Mouse (Mus musculus) brain, adult 2 months (tissue): Measurements from ENCODE around the gene Wdr46.
"Not testable (repeated sequence)": the region's sequence is repeated elsewhere in the genome, so short reads cannot be mapped to it uniquely, and the experiment has no call there.

Source experiments
- DNase-seq: peaks from one replicate; pipeline ENCODE4 v3.0.0; 2011; ENCODE audit warnings: low read depth, low spot score

The Wdr46 gene

DNA sequence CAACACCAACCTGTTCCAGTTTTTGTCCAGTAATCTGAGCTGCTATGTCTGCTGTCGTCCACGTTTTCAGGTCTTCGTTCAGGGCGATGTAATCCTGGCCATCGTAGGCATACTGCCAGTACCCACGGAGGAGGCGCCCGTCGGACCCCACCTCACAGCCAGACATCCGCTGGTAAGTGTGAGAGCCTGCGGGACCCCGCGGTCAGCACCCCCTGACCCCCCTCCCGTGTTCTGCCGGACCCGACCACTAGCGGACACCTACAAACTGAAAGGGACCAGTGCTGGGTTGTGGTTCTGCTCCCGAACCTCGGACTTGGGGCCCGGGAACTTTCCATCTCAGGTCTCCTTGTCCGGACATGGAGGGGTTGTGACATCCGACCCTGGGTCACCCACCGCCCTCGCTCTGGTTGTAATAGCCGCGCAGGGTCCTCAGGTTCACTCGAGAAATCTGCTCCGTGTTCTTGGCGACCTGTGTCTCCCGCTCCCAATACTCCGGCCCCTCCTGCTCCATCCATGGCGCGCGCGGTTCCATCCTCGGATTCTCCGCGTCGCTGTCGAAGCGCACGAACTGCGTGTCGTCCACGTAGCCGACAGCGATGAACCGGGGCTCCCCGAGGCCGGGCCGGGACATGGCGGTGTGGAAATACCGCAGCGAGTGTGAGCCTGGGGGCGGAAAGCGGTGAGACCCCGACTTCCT, 37.5 kb downstream of the Wdr46 start:
- no peak for DNase-seq

DNA sequence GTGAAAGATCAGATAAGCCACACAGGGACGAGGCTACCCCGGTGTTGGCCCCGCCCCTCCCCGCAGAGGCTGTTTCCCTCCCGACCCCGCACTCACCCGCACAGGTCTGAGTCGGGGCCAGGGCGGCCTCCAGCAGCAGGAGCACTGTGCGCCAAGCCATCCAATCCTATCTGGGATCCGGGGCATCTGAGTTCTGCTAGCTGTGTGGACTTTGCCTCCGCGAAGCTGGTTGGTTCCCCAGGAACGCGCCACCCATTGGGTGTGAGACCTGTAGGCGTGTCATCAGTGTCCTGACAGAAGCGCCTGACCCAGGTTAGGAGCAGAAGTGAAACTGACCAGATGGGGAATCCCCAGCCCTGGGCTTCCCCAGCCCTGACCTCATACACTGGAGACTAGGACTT, 38.2 kb downstream of the Wdr46 start:
- peak; percentile 98 for DNase-seq

DNA sequence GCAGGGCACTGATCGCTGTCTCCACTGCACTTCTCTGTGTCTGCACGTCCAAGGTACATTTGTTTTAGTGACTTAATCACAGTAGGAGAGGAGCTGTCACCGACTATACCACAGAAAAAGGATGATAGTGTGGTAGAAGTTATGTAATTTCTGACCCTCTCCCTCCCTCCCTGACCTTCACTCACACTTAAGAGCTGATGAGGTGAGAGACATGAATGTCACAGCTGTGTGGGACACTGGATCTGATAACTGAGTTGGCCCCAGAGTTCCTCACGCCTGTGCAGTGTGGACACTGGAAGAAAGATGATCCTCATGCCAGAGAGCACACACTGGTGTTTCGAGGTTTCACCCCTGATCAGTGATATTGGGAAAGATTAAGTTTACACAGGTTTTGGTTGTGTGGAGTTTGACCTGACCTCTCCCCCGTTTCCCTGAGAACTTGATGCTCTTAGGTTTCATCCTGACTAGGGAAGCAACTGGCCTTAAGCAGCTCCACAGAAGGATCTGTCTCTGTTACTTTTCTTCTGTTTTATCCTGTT, 39.1 kb downstream of the Wdr46 start:
- DNase-seq = no peak

DNA sequence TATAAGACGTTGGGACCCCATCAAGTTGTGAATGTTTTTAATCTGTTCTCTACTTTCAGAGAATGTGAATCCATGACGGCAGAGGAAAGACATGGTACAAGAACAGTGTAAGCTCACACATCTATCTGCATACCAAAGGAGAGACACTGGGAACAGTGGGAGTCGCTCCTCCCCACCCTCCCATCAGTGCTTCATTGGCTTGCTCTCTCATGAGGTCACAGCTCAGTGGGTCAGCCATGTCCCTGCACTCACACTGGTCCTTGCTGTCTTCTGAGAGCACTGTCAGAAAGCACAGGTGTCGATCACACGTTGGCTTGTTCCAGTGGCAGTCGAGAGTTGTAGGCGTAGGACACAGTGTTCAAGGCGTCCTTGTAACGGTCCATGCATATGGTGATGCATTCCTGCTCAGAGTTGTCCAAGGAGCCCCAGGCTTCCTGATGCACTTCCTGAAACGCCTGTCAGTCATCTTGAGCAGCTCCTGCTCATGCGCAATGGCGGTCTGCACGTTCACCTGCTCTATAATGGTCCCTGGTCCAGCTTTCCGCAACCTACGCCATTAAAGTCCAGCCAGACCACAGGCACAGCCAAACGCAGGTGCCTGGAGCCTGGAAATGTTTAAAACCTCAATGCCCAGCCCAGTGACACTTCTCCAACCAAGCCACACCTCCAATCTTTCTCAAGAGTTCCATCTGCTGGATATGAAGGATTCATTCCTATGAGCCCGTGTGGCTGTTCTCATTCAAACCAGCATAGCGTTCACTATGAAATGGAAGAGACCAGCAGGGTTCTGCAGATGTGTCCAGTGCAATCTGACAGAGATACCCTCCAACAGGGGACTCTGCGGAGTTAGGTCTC, 39.9 kb downstream of the Wdr46 start:
- peak; percentile 32 for DNase-seq

DNA sequence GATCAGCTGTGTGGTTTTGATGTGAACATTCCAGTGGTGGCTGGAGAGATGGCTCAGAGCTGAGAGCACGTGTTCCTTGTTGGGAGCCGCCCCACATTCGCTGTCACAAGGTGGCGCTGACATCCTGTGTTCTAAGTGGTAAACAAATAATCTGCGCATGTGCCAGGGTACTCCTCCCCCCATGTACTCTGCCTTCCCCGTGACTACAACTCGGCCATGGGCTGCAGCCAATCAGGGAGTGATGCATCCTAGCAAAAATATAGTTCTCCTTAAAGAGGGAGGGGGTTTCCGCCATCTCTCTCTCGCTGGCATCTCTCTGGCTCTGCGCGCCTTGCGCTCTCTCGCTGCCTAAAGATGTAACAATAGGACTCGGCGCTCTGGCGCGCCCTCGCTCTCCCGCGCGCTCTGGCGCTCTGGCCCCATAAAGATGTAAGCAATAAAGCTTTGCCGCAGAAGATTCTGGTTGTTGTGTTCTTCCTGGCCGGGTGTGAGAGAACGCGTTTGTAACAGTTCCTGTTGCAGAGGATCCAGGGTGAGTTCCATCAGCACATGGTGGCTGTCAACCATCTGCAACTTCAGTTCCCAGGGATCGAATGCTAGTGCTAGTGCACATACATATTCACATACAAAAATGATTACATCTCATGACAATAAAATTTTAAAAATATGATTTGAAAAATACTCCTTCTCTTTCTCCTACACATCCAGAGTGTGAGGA, 40.9 kb downstream of the Wdr46 start:
- DNase-seq = peak; percentile 99

- DNase-seq = peak; percentile 63
Measured at GRCm38 (mm10) chr17:33982136-33982535, 41.7 kb downstream of the Wdr46 start.

DNA sequence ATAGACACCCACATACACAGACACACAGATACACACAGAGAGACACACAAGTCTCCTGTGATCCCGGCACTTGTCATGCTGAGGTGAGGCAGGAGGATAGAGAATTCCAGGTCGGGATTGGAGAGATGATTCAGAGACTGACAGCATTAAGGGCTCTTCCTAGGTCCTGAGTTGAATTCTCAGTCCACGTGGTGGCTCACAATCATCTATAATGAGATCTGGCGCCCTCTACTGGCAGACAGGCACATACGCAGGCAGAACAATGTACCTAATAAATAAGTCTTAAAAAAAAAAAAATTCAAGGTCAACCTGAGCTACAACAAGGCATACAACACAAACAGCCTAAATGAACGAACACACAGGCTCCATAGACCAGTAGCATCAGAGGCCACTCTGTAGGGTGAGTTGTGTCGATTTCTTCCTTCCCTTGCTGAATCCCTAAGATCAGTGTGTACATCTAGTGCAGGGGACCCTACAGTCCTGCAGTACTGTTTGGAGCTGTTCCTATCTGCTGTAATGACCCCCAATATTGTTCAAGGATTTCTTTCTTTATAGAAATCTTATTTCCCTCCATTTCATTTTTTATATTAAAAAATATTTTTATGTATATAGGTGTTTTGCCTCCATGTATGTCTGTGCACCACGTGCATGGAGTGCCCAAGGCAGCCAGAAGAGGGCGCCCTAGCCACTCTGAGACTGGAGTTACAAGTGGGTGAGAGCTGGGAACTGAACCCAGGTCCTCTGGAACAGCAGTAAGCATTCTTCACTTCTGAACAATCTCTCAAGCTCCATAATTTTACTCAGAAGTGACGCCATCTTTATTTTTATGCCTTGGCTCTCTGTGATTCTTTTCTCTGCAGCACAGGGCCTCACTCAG, 51.6 kb downstream of the Wdr46 start:
- peak; percentile 89 for DNase-seq

GRCm38 (mm10) chr17:33994959-33995358, 54.5 kb downstream of the Wdr46 start:
- no peak for DNase-seq

DNA sequence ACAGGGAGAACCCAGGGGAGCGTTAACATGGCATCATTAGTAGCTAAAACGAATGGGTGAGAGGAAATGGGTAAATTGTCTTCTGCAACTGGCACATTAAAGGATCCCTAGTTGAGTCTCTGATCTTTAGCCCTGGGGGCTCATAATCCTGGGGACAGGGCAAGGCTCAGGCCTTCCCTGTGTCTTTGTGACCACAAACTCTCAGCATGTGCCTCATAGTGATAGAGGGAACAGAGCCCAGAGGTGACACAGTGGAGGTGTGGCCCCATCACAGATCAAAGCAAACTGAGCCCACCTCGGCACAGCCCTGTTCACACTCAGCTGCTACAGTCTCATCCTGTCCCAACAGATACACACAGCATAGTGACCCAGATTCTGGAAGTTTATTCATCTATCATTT, 55.2 kb downstream of the Wdr46 start:
- DNase-seq = no peak

- DNase-seq = not testable (repeated sequence)
Measured at GRCm38 (mm10) chr17:33997025-33997424, 56.6 kb downstream of the Wdr46 start.

DNA sequence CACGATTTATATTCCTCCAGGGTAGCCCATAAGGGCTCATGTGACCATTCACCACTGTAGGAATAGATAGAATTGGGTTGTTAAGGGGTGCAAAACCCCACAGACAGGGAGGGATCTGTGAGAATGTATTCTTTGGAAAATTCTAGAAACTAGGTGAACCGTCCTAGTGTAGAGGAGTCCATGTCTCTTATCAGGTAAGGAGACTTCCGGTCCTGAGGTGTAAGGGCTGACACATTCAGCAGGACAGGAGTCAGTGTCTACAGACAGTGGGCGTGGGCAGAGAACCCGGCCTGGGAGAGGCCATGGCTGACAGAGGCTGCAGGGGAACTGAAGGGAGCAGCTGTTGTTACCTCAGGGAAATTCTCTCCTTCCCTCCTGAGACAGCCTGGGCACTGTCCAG, 58.2 kb downstream of the Wdr46 start:
- not testable (repeated sequence) for DNase-seq
